35 mouse cellular contexts compared by ENCODE assay signal in the genomic region with DNA sequence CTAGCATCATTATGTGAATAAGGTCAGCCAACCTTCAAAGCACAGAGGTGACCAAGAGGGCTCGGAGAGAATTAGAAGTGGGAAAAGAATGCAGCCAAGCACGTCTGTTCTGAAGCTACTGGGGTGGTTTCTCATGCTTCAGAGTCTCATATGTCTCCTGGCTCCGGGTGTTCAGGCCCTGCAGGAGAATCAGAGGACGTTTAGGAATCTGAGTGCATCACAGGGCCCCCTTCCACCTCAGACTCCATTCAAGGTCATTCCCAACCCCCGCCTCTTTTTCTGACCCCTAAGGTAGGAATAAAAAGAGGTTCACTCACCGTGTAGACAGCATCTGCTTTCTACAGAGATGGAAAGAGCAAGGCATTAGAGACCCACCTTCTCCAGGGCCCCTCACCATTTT. TPM values are rescaled to one million over a fixed set of nuclear protein-coding genes. Genes with fewer than 3 reads are reported as not detected.
A peak's percentile ranks its signal among the peaks of the same experiment; 100 is the strongest.
DNase-seq lines count a peak whose midpoint lies in the region; ATAC-seq and TF ChIP-seq lines count a peak whose summit lies in the region.
"Had no signal": no experiment of that assay in that cellular context is flagged by ENCODE, and none has a peak within 500 bp of the region (broad histone marks: within the 10 kb centered on the region; RNA-seq: fewer than 3 reads in every experiment).

No protein-coding gene starts in this region.

- no peak overlapping the region for H3K9ac ChIP-seq in kidney, embryonic 15.5 days
- H3K9ac ChIP-seq in limb, embryonic 12.5 days (replicated peaks), result no peak overlapping the region
- H3K9ac ChIP-seq: embryonic facial prominence, embryonic 12.5 days; hindbrain, embryonic 12.5 days; limb, embryonic 15.5 days; liver, embryonic 15.5 days; lung, embryonic 14.5 days; neural tube, embryonic 12.5 days had no signal

- no peaks in the 10 kb centered on the region for H3K9me3 ChIP-seq in kidney, embryonic 15.5 days (replicated peaks)
- no peaks in the 10 kb centered on the region for H3K9me3 ChIP-seq in limb, embryonic 12.5 days
- H3K9me3 ChIP-seq: embryonic facial prominence, embryonic 12.5 days; hindbrain, embryonic 12.5 days; limb, embryonic 15.5 days; liver, embryonic 15.5 days; neural tube, embryonic 12.5 days had no signal

- no peak overlapping the region for H3K4me2 ChIP-seq in kidney, embryonic 15.5 days
- no peak overlapping the region for H3K4me2 ChIP-seq in limb, embryonic 12.5 days
- H3K4me2 ChIP-seq: embryonic facial prominence, embryonic 12.5 days; hindbrain, embryonic 12.5 days; limb, embryonic 15.5 days; liver, embryonic 15.5 days; lung, embryonic 14.5 days; midbrain, embryonic 11.5 days; neural tube, embryonic 12.5 days had no signal

- 43% methylated on average over 6 of the region's 6 CpGs for WGBS in kidney, embryonic 15.5 days
- WGBS in limb, embryonic 12.5 days, result 37% methylated on average over 6 of the region's 6 CpGs

- H3K27me3 ChIP-seq in kidney, embryonic 15.5 days, result no peaks in the 10 kb centered on the region
- no peaks in the 10 kb centered on the region for H3K27me3 ChIP-seq in limb, embryonic 12.5 days
- H3K27me3 ChIP-seq: CH12.LX; embryonic facial prominence, embryonic 12.5 days; hindbrain, embryonic 12.5 days; limb, embryonic 15.5 days; liver, embryonic 15.5 days; neural tube, embryonic 12.5 days had no signal

- intact Hi-C loops in gastrocnemius, postnatal 14 days (cut with DNase I; ENCODE audit: low total_unique reads), result no loop called here

- peak; percentile 12 to 60 for DNase-seq in adrenal gland, adult (ENCODE audit: inconsistent age in 2 of 2, low spot score in 1 of 2)
- DNase-seq in adrenal gland, adult 8-10 months, result no peak
- no peak for DNase-seq in kidney, postnatal 4 days
- no peak for DNase-seq in c-Kit-positive CD71-positive TER-119-positive erythroid progenitor cells, embryonic 14.5 days (ENCODE audit: low spot score)
- no peak for DNase-seq in gastrocnemius, postnatal 14 days
- DNase-seq: adrenal gland, postnatal 10 days; cerebellum, adult 11-12 months; cerebellum, adult 9-11 months; kidney, adult 9 months; lung, embryonic 14.5 days; lung, postnatal 14 days; right cerebral cortex, postnatal 4 days; thymus, adult 18-20 months; thymus, postnatal 25 days had no signal

- ATAC-seq in kidney, embryonic 15.5 days (replicated peaks; ENCODE audit: low FRiP score), result no peak
- ATAC-seq in limb, embryonic 12.5 days (ENCODE audit: insufficient number of reproducible peaks, insufficient read depth, low FRiP score, low TSS enrichment, low read depth), result 0 out of 2 replicates have a peak, but pooled peaks have one; percentile 5
- ATAC-seq: activated CD4-positive, CD25-positive, alpha-beta regulatory T cell, adult 4 months; forebrain, embryonic 16.5 days; intestine, embryonic 16.5 days had no signal

- H3K4me1 ChIP-seq in kidney, embryonic 15.5 days, result peaks cover 13% of the 10 kb centered on the region; the same call in 1 of the 2 replicates
- peaks cover 47% of the 10 kb centered on the region for H3K4me1 ChIP-seq in bone marrow macrophage, adult 2 months (ENCODE audit: control insufficient read depth, insufficient read depth, low read length)
- H3K4me1 ChIP-seq in limb, embryonic 12.5 days (replicated peaks), result peaks cover 17% of the 10 kb centered on the region
- H3K4me1 ChIP-seq: neural tube, embryonic 12.5 days had no signal

- H3K36me3 ChIP-seq in kidney, embryonic 15.5 days, result peaks cover 16% of the 10 kb centered on the region
- peaks cover 18% of the 10 kb centered on the region for H3K36me3 ChIP-seq in limb, embryonic 12.5 days

- no peak for TF ChIP-seq CTCF in bone marrow macrophage, adult 2 months (IDR thresholded peaks at IDR 0.05; ENCODE audit: low read depth, low read length)

- TF ChIP-seq POLR2A in bone marrow macrophage, adult 2 months (IDR thresholded peaks at IDR 0.05; ENCODE audit: borderline replicate concordance, low read depth, low read length), result no peak

- peak overlapping the region; percentile 49 for H3K27ac ChIP-seq in kidney, embryonic 15.5 days
- 0 out of 2 replicates have a peak overlapping the region, but pooled peaks have one; percentile 76 for H3K27ac ChIP-seq in bone marrow macrophage, adult 2 months (ENCODE audit: insufficient read depth, low read depth, low read length)
- H3K27ac ChIP-seq in limb, embryonic 12.5 days, result peak overlapping the region; percentile 64
- H3K27ac ChIP-seq: hindbrain, embryonic 12.5 days; limb, embryonic 15.5 days; liver, embryonic 15.5 days; neural tube, embryonic 12.5 days; stomach, postnatal 0 days had no signal

- H3K4me3 ChIP-seq in kidney, embryonic 15.5 days (replicated peaks), result no peak overlapping the region
- H3K4me3 ChIP-seq in bone marrow macrophage, adult 2 months (ENCODE audit: insufficient read depth, low read length), result no peak overlapping the region
- no peak overlapping the region for H3K4me3 ChIP-seq in limb, embryonic 12.5 days (replicated peaks)
- H3K4me3 ChIP-seq: embryonic facial prominence, embryonic 12.5 days; hindbrain, embryonic 12.5 days; limb, embryonic 15.5 days; liver, embryonic 15.5 days; myocyte; neural tube, embryonic 12.5 days had no signal

RNA-seq across cellular contexts. Expression of a gene that starts 4.4 kb away (rescaled TPM):
- total RNA-seq in adrenal gland, adult 8-10 months (2022), result 10 to 100 TPM; 21.8 to 34.4 (median 28.3) TPM
- 35.0 and 36.9 TPM in 2 replicates for polyA plus RNA-seq in kidney, embryonic 15.5 days (2015; fragmentation: Nextera tagmentation; extraction: Ambion mirVana)
- polyA plus RNA-seq in bone marrow macrophage, adult 2 months (2012; ENCODE audit: insufficient read depth, insufficient read length, missing spikeins), result 3,398 and 3,733 TPM in 2 replicates
- polyA plus RNA-seq in limb, embryonic 12.5 days (2016; fragmentation: Nextera tagmentation; extraction: Ambion mirVana), result 15.9 and 21.0 TPM in 2 replicates
- 1 to 10 TPM; 6.3 to 7.1 TPM for total RNA-seq in gastrocnemius, postnatal 14 days (2021)
- polyA plus RNA-seq: C2C12, myocyte had no signal

RNA-seq across cellular contexts. Expression of a gene that starts 4.9 kb away (rescaled TPM):
- total RNA-seq in adrenal gland, adult 8-10 months (2022), result 1 to 10 TPM; 2.0 to 6.4 (median 4.3) TPM
- 45.5 and 97.5 TPM in 2 replicates for polyA plus RNA-seq in kidney, embryonic 15.5 days (2015; fragmentation: Nextera tagmentation; extraction: Ambion mirVana)
- not detected in 2 replicates for polyA plus RNA-seq in bone marrow macrophage, adult 2 months (2012; ENCODE audit: insufficient read depth, insufficient read length, missing spikeins)
- 2.1 and 3.1 TPM in 2 replicates for polyA plus RNA-seq in limb, embryonic 12.5 days (2016; fragmentation: Nextera tagmentation; extraction: Ambion mirVana)
- not detected for total RNA-seq in gastrocnemius, postnatal 14 days (2021)
- polyA plus RNA-seq: activated CD4-positive, CD25-positive, alpha-beta regulatory T cell, adult 4 months; C2C12; myocyte had no signal

RNA-seq across cellular contexts. Expression of a gene that starts 7.4 kb away (rescaled TPM):
- total RNA-seq in adrenal gland, adult 8-10 months (2022), result 10 to 100 TPM; 39.1 to 49.2 (median 46.0) TPM
- 35.1 and 35.4 TPM in 2 replicates for polyA plus RNA-seq in kidney, embryonic 15.5 days (2015; fragmentation: Nextera tagmentation; extraction: Ambion mirVana)
- 25.8 and 27.3 TPM in 2 replicates for polyA plus RNA-seq in bone marrow macrophage, adult 2 months (2012; ENCODE audit: insufficient read depth, insufficient read length, missing spikeins)
- 29.7 and 31.9 TPM in 2 replicates for polyA plus RNA-seq in limb, embryonic 12.5 days (2016; fragmentation: Nextera tagmentation; extraction: Ambion mirVana)
- total RNA-seq in gastrocnemius, postnatal 14 days (2021), result 10 to 100 TPM; 44.3 to 46.7 TPM

RNA-seq across cellular contexts. Expression of a gene that starts 16.0 kb away (rescaled TPM):
- total RNA-seq in adrenal gland, adult 8-10 months (2022), result under 1 TPM in 2 of 4 experiments, not detected in 2; 0.13 to 0.15 TPM
- 0.26 and 0.81 TPM in 2 replicates for polyA plus RNA-seq in kidney, embryonic 15.5 days (2015; fragmentation: Nextera tagmentation; extraction: Ambion mirVana)
- not detected in 2 replicates for polyA plus RNA-seq in bone marrow macrophage, adult 2 months (2012; ENCODE audit: insufficient read depth, insufficient read length, missing spikeins)
- 0.17 and 0.43 TPM in 2 replicates for polyA plus RNA-seq in limb, embryonic 12.5 days (2016; fragmentation: Nextera tagmentation; extraction: Ambion mirVana)
- not detected for total RNA-seq in gastrocnemius, postnatal 14 days (2021)
- total RNA-seq: heart, postnatal 25 days; left cerebral cortex, postnatal 14 days had no signal
- polyA plus RNA-seq: spleen, adult 2 months had no signal

RNA-seq across cellular contexts. Expression of a gene that starts 20.5 kb away (rescaled TPM):
- total RNA-seq in adrenal gland, adult 8-10 months (2022), result under 1 TPM; 0.46 to 0.80 (median 0.60) TPM
- 10.7 and 11.6 TPM in 2 replicates for polyA plus RNA-seq in kidney, embryonic 15.5 days (2015; fragmentation: Nextera tagmentation; extraction: Ambion mirVana)
- polyA plus RNA-seq in bone marrow macrophage, adult 2 months (2012; ENCODE audit: insufficient read depth, insufficient read length, missing spikeins), result 0.21 TPM in 1 of 2 replicates, not detected in the other
- polyA plus RNA-seq in limb, embryonic 12.5 days (2016; fragmentation: Nextera tagmentation; extraction: Ambion mirVana), result 10.5 and 11.0 TPM in 2 replicates
- total RNA-seq in gastrocnemius, postnatal 14 days (2021), result 1 to 10 TPM; 2.4 to 3.1 TPM
- total RNA-seq: common myeloid progenitor, adult 5-6 weeks; megakaryocyte progenitor cell, adult 5-6 weeks had no signal

Comparison
In these comparisons a context has a peak if more than half of its experiments do, and no peak if none do; other contexts are left out.
1. DNase-seq: peak in adrenal gland, adult (2 of 2); none in adrenal gland, adult 8-10 months (single experiment), kidney, postnatal 4 days (0 of 2), c-Kit-positive CD71-positive TER-119-positive erythroid progenitor cells, embryonic 14.5 days (single experiment) and gastrocnemius, postnatal 14 days (single experiment).
2. RNA of a gene that starts 4.4 kb away (polyA plus RNA-seq): 3,398 to 3,733 TPM in bone marrow macrophage, adult 2 months; 35.0 to 36.9 TPM in kidney, embryonic 15.5 days and 15.9 to 21.0 TPM in limb, embryonic 12.5 days; every median in the first group is over 10 times any median in the second.
3. RNA of a gene that starts 4.9 kb away (polyA plus RNA-seq): 45.5 to 97.5 TPM in kidney, embryonic 15.5 days; 2.1 to 3.1 TPM in limb, embryonic 12.5 days and not detected in bone marrow macrophage, adult 2 months; every median in the first group is over 10 times any median in the second.
4. Peak in every context shown above with its lines, with median percentiles within 50 percentile points of each other: H3K27ac ChIP-seq.